Mouse (Mus musculus): ENCODE measurements around the gene Fate1. TPM values are rescaled to one million over a fixed set of nuclear protein-coding genes. Genes with fewer than 3 reads are reported as not detected.

Gene Fate1
- polyA plus RNA-seq, 1 experiment from 2014 or later = 0.26 TPM

DNA sequence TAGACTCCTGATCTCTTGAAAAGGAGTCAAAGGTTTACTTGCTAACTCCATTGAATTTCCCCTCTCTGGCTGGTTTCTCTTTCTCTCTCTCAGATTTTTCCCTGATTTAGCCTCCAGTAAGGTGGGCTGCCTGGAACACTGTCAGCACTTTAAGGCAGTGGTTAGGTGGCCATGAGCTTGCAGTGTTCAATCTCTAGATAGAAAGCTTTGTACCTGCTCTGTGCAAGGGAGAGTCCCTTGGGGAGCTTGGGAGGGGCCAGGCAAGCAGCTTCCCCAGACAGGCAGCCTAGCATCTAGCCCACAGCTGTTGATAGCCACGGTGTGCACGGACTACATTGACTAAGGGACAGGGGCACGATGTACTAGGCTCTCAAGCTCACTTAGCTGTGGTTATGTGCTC is 18.8 kb downstream of the Fate1 start, which contains the start of gene Cnga2:
TSS of gene Cnga2 (plus strand) at position 301 of the 400 bp plus-strand sequence.
- no peak within 1 kb of the TSS for H3K9ac ChIP-seq (replicated peaks; ENCODE audit: low read depth)
- H3K4me2 ChIP-seq (replicated peaks; ENCODE audit: low read depth, low read length) = no peak within 1 kb of the TSS
- 57% methylated on average over 3 of the region's 3 CpGs for WGBS
- H3K36me3 ChIP-seq (ENCODE audit: insufficient read depth, low read length) = no peaks in the 10 kb centered on the region
- ATAC-seq (no peak), DNase-seq (ENCODE audit: low spot score) (no peak)
- H3K4me1 ChIP-seq (ENCODE audit: insufficient read depth, low read depth, low read length) = no peaks in the 10 kb centered on the region
- H3K27ac ChIP-seq (ENCODE audit: low read length) = no peak within 1 kb of the TSS
- no peaks in the 10 kb centered on the region for H3K27me3 ChIP-seq (replicated peaks; ENCODE audit: insufficient read depth, low read length)
- TF ChIP-seq EP300 (IDR thresholded peaks at IDR 0.05) (no peak), CTCF (IDR thresholded peaks at IDR 0.05) (no peak)
- H3K4me3 ChIP-seq (ENCODE audit: low read depth, low read length) = no peak within 1 kb of the TSS
- H3K9me3 ChIP-seq (ENCODE audit: low read length) = no peaks in the 10 kb centered on the region

DNA sequence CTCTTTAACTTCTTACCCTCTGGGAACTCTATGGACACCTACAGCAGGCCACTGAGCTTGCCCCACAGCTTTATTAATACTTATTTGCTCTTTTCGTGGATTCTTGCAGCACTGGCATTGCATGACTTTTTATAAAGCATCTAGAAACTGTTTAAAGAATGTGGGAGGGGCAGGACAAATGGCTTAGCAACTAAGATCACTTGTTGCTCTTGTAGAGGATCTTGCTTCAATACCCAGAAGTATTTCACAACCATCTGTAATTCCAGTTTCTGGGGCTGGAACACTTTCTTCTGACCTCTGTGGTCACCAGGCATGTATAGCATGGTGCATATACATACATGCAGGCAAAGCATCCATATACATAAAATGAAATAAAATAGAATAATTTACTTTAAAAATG is 23.2 kb downstream of the Fate1 start:
- Histone ChIP-seq H3K9me3 (ENCODE audit: low read length) (no peaks in the 10 kb centered on the region), H3K9ac (replicated peaks; ENCODE audit: low read depth) (no peak overlapping the region), H3K4me3 (ENCODE audit: low read depth, low read length) (no peak overlapping the region), H3K27me3 (replicated peaks; ENCODE audit: insufficient read depth, low read length) (no peaks in the 10 kb centered on the region), H3K4me2 (replicated peaks; ENCODE audit: low read depth, low read length) (no peak overlapping the region), H3K27ac (ENCODE audit: low read length) (no peak overlapping the region), H3K36me3 (ENCODE audit: insufficient read depth, low read length) (no peaks in the 10 kb centered on the region), H3K4me1 (ENCODE audit: insufficient read depth, low read depth, low read length) (no peaks in the 10 kb centered on the region)
- TF ChIP-seq CTCF (IDR thresholded peaks at IDR 0.05) (no peak), EP300 (IDR thresholded peaks at IDR 0.05) (peak; percentile 82)
- DNase-seq (ENCODE audit: low spot score) = peak; percentile 78
- ATAC-seq = peak; percentile 68
- 30% methylated on average over 1 of the region's 1 CpGs for WGBS

DNA sequence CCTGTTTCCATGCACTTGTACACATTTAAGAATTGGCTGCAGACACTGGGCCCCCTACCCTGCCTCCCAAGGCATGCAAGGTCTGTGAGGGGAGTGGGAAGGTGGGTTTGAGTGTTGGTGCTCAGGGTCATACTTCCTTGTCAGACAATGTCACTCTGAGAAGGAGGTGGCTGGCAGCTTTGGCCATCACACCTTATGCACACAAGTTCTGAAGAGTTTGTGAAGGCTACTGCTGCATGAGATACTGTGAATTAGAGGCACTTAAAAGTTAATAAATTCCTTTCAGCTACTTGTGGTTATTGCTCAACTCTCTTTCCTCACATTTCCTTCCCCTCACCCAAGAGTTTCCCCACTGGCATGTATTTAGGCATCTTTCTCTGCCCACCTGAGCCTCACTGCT is 37.1 kb downstream of the Fate1 start:
- Histone ChIP-seq H3K4me3 (ENCODE audit: low read depth, low read length) (no peak overlapping the region), H3K4me1 (ENCODE audit: insufficient read depth, low read depth, low read length) (no peaks in the 10 kb centered on the region), H3K36me3 (ENCODE audit: insufficient read depth, low read length) (no peaks in the 10 kb centered on the region), H3K4me2 (replicated peaks; ENCODE audit: low read depth, low read length) (no peak overlapping the region), H3K9me3 (ENCODE audit: low read length) (no peaks in the 10 kb centered on the region), H3K27ac (ENCODE audit: low read length) (0 out of 2 replicates have a peak overlapping the region, but pooled peaks have one; percentile 32), H3K27me3 (replicated peaks; ENCODE audit: insufficient read depth, low read length) (no peaks in the 10 kb centered on the region), H3K9ac (replicated peaks; ENCODE audit: low read depth) (no peak overlapping the region)
- DNase-seq (ENCODE audit: low spot score) = peak; percentile 63
- peak; percentile 58 for ATAC-seq
- TF ChIP-seq EP300 (IDR thresholded peaks at IDR 0.05) (peak; percentile 25; the same call in 1 of the 2 replicates), CTCF (IDR thresholded peaks at IDR 0.05) (no peak)

DNA sequence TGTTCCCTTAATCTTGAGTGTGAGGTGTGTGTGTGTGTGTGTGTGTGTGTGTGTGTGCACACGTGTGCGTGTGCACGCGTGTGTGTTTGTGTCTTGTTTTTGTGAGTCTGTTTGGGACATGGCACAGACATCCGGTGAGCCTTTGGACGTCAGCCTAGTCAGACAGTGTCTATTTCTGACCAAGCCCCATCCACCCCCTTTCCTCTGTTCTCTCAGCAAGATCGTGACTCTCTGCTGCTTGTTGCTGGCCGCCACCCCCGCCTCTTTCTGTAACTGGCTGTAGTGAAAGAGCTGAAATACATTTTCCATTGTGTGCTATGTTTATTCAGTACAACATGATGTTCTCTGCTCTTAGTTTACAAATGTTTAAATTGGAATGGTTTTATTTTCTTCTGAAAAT is 39.5 kb downstream of the Fate1 start:
- no peak overlapping the region for H3K9ac ChIP-seq (replicated peaks; ENCODE audit: low read depth)

DNA sequence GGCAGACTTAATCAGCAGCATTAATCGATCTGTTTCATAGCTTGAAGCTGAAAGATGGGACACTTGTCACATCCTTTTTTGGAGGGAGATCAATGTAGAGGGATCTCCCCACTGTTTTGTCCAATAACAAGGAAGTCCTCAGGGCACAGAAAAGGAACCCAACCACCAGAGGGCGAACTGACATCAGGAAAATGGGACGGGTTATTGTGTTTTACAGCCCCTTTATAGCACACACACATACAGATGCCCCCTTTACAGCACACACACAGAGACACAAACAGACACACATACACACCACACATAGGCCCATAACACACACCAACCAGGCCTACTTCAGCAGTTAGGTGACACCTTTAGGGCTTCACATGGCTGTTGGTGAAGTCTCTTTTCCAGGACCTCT is 40.0 kb downstream of the Fate1 start:
- DNase-seq (ENCODE audit: low spot score) (peak; percentile 35), ATAC-seq (peak; percentile 61)
- Histone ChIP-seq H3K9ac (replicated peaks; ENCODE audit: low read depth) (no peak overlapping the region), H3K9me3 (ENCODE audit: low read length) (no peaks in the 10 kb centered on the region), H3K27me3 (replicated peaks; ENCODE audit: insufficient read depth, low read length) (no peaks in the 10 kb centered on the region), H3K4me1 (ENCODE audit: insufficient read depth, low read depth, low read length) (no peaks in the 10 kb centered on the region), H3K4me3 (ENCODE audit: low read depth, low read length) (no peak overlapping the region), H3K4me2 (replicated peaks; ENCODE audit: low read depth, low read length) (no peak overlapping the region), H3K36me3 (ENCODE audit: insufficient read depth, low read length) (no peaks in the 10 kb centered on the region), H3K27ac (ENCODE audit: low read length) (peak overlapping the region; percentile 57; the same call in 1 of the 2 replicates)
- WGBS = 31% methylated on average over 3 of the region's 3 CpGs
- TF ChIP-seq CTCF (IDR thresholded peaks at IDR 0.05) = peak; percentile 71
- no peak for TF ChIP-seq EP300 (IDR thresholded peaks at IDR 0.05)

More for the DNA sequence above, 39.5 kb downstream of the Fate1 start:
- TF ChIP-seq EP300 (IDR thresholded peaks at IDR 0.05) (no peak; the same call in 1 of the 2 replicates), CTCF (IDR thresholded peaks at IDR 0.05) (no peak)
- WGBS = 39% methylated on average over 9 of the region's 9 CpGs
- Histone ChIP-seq H3K36me3 (ENCODE audit: insufficient read depth, low read length) (no peaks in the 10 kb centered on the region), H3K4me3 (ENCODE audit: low read depth, low read length) (no peak overlapping the region), H3K27me3 (replicated peaks; ENCODE audit: insufficient read depth, low read length) (no peaks in the 10 kb centered on the region), H3K9me3 (ENCODE audit: low read length) (no peaks in the 10 kb centered on the region), H3K4me2 (replicated peaks; ENCODE audit: low read depth, low read length) (no peak overlapping the region), H3K4me1 (ENCODE audit: insufficient read depth, low read depth, low read length) (no peaks in the 10 kb centered on the region), H3K27ac (ENCODE audit: low read length) (no peak overlapping the region)
- DNase-seq (ENCODE audit: low spot score) = peak; percentile 62
- ATAC-seq = peak; percentile 87

DNA sequence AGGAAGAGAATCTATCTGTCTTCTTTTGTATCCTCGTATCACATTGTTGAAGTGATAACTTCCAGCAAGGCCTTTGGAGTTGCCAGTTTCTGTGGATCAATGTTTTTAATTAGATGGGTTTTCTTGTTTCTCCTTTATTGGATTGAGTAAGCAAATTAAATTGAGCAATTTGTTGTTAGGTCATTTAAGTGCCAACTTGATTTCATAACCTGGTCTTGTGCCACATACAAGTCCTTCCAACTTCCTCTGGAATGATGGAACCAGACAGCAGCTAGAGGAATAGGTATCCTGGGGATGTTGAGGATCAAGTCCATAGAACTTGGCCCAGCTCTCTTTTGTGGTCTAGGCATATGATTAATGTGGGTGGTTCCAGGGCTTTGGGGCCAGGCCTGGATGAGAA is 49.5 kb downstream of the Fate1 start:
- H3K4me1 ChIP-seq (ENCODE audit: insufficient read depth, low read depth, low read length) = no peaks in the 10 kb centered on the region
- no peak for ATAC-seq
- WGBS = 94% methylated on average over 1 of the region's 1 CpGs

More for the DNA sequence above, 49.5 kb downstream of the Fate1 start:
- H3K4me2 ChIP-seq (replicated peaks; ENCODE audit: low read depth, low read length) = no peak overlapping the region
- H3K9ac ChIP-seq (replicated peaks; ENCODE audit: low read depth) = no peak overlapping the region
- H3K9me3 ChIP-seq (ENCODE audit: low read length) = no peaks in the 10 kb centered on the region
- H3K27ac ChIP-seq (ENCODE audit: low read length) = no peak overlapping the region
- H3K4me3 ChIP-seq (ENCODE audit: low read depth, low read length) = no peak overlapping the region
- no peaks in the 10 kb centered on the region for H3K36me3 ChIP-seq (ENCODE audit: insufficient read depth, low read length)
- no peaks in the 10 kb centered on the region for H3K27me3 ChIP-seq (replicated peaks; ENCODE audit: insufficient read depth, low read length)
- DNase-seq (ENCODE audit: low spot score) = no peak
- no peak for TF ChIP-seq CTCF (IDR thresholded peaks at IDR 0.05)
- TF ChIP-seq EP300 (IDR thresholded peaks at IDR 0.05) = no peak
